Mouse (Mus musculus) cortical plate, adult 2 months (tissue): ENCODE data around the gene Wars.

Experiments
- CTCF ChIP-seq: fragments of 200-500 bp; IDR thresholded peaks from 2 replicates; pipeline ENCODE4 v1.5.1; 2011; ENCODE audit warnings: mild to moderate bottlenecking, control low read depth, low read length; ENCODE audit not compliant: insufficient read depth; ENCODE audit errors: extremely low read depth
- POLR2A ChIP-seq: fragments of 200-500 bp; IDR thresholded peaks from 2 replicates; pipeline ENCODE4 v1.6.1; 2011; ENCODE audit warnings: mild to moderate bottlenecking, low read length, control low read depth; ENCODE audit not compliant: insufficient read depth; ENCODE audit errors: extremely low read depth

DNA sequence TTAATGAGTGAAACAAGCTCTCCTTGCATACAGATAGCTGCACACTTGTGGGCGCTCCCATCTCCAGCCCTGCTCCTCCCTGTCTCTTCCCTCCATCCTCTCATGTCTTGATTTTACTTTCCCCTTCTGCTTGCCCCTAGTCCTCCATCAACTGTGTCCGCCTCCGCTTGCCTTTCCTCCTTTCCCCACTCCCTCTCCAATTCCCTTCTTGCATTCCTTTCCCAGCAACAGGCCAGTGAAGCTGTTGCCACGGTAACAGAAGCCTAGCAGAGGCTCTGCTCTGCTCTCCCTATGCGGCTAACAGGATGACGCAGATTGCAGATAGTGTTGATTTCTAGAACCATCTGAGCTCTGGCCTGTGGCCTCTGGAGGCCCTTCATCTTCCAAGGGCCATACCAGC, 21.9 kb upstream of the Wars start:
- TF ChIP-seq CTCF, result no peak
- TF ChIP-seq POLR2A, result no peak
